Mouse (Mus musculus) G1E (cell line): ENCODE results near the gene Mllt3.

ENCODE experiments used
- CTCF ChIP-seq: IDR thresholded peaks from 2 replicates; pipeline ENCODE4 v1.5.1; 2012; ENCODE audit warnings: low read depth, low read length, inconsistent platforms, mixed read lengths
- GATA1 ChIP-seq: IDR thresholded peaks from 2 replicates; pipeline ENCODE4 v1.6.1; 2012; ENCODE audit warnings: borderline replicate concordance, low read length, inconsistent platforms, mixed read lengths
- POLR2AphosphoS5 ChIP-seq: IDR thresholded peaks from 2 replicates; pipeline ENCODE4 v1.6.1; 2012; ENCODE audit warnings: low read depth, low read length, inconsistent platforms; ENCODE audit not compliant: insufficient replicate concordance

- TF ChIP-seq CTCF (peak; percentile 34; the same call in 1 of the 2 replicates), GATA1 (no peak), POLR2AphosphoS5 (no peak)
These were observed 10.5 kb downstream of the Mllt3 start for GRCm38 (mm10) chr4:88022623-88023022.
